Mouse (Mus musculus): ENCODE results near the gene Hvcn1. TPM values are rescaled to one million over a fixed set of nuclear protein-coding genes. Genes with fewer than 3 reads are reported as not detected.
A peak's percentile ranks its signal among the peaks of the same experiment; 100 is the strongest.
"Not testable (repeated sequence)": the region's sequence is repeated elsewhere in the genome, so short reads cannot be mapped to it uniquely, and the experiment has no call there.

Hvcn1 gene
- polyA plus RNA-seq, 1 experiment from 2014 or later = 4.6 TPM

DNA sequence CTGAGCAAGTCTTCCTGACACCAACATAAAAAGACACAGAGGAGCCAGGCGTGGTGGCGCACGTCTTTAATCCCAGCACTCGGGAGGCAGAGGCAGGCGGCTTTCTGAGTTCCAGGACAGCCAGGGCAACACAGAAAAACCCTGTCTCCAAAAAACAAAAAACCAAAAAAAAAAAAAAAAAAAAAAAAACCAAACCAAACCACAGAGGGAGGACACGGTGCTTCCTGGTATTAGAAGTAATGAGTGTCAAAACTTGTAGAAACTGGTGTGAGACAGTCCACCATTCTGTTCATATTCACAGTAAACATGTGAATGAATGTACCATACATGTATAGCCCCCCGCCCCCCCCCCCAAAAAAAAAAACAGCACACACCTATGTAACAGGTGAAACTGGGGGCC, 30.6 kb upstream of the Hvcn1 start:
- Histone ChIP-seq H3K4me2 (no peak overlapping the region), H3K9me3 (replicated peaks) (no peaks in the 10 kb centered on the region), H3K4me1 (replicated peaks) (no peaks in the 10 kb centered on the region), H3K9ac (no peak overlapping the region), H3K27ac (replicated peaks) (no peak overlapping the region), H3K4me3 (replicated peaks) (no peak overlapping the region), H3K27me3 (no peaks in the 10 kb centered on the region), H3K36me3 (replicated peaks) (peaks cover 54% of the 10 kb centered on the region)
- WGBS (ENCODE audit: insufficient replicate concordance) = 67% methylated on average over 7 of the region's 7 CpGs
- no peak for ATAC-seq (ENCODE audit: insufficient read depth)

- Histone ChIP-seq H3K36me3 (replicated peaks) (peaks cover 49% of the 10 kb centered on the region), H3K4me2 (no peak overlapping the region), H3K4me3 (replicated peaks) (no peak overlapping the region), H3K9ac (no peak overlapping the region), H3K27me3 (no peaks in the 10 kb centered on the region), H3K27ac (replicated peaks) (no peak overlapping the region), H3K4me1 (replicated peaks) (no peaks in the 10 kb centered on the region), H3K9me3 (replicated peaks) (no peaks in the 10 kb centered on the region)
- peak; percentile 54; the same call in 1 of the 2 replicates for ATAC-seq (ENCODE audit: insufficient read depth)
- 57% methylated on average over 1 of the region's 1 CpGs for WGBS (ENCODE audit: insufficient replicate concordance)
Measured at GRCm38 (mm10) chr5:122176398-122176797, 30.2 kb upstream of the Hvcn1 start.

DNA sequence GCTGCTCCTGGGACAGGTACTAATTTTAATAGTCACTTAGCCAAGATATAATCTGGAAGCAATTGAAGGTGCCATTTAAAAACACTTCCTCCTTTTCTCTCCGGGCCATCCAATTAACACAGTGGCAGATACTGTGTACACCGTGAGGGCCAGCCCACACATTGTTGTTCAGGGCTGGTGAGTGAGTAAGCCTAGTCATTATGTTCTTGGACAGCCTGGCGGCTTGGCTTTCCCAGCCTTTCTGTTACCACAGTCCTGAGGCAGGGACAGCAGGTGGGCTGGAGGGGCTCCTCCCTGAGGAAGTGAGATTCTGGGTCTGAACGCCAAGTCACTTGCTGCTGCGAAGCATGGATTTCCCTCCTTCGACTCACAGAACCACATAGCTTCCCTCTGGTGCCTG, 26.9 kb upstream of the Hvcn1 start:
- H3K4me2 ChIP-seq = no peak overlapping the region
- no peak overlapping the region for H3K9ac ChIP-seq
- ATAC-seq (ENCODE audit: insufficient read depth) = no peak
- peaks cover 24% of the 10 kb centered on the region for H3K36me3 ChIP-seq (replicated peaks)
- H3K4me1 ChIP-seq (replicated peaks) = no peaks in the 10 kb centered on the region
- H3K9me3 ChIP-seq (replicated peaks) = no peaks in the 10 kb centered on the region
- H3K27me3 ChIP-seq = no peaks in the 10 kb centered on the region
- no peak overlapping the region for H3K4me3 ChIP-seq (replicated peaks)
- 23% methylated on average over 6 of the region's 6 CpGs for WGBS (ENCODE audit: insufficient replicate concordance)
- no peak overlapping the region for H3K27ac ChIP-seq (replicated peaks)

- H3K4me3 ChIP-seq (replicated peaks) = no peak overlapping the region
- no peak overlapping the region for H3K4me2 ChIP-seq
- ATAC-seq (ENCODE audit: insufficient read depth) = no peak
- no peaks in the 10 kb centered on the region for H3K27me3 ChIP-seq
- no peaks in the 10 kb centered on the region for H3K9me3 ChIP-seq (replicated peaks)
- no peaks in the 10 kb centered on the region for H3K36me3 ChIP-seq (replicated peaks)
- H3K9ac ChIP-seq = no peak overlapping the region
- 35% methylated on average over 7 of the region's 7 CpGs for WGBS (ENCODE audit: insufficient replicate concordance)
- H3K27ac ChIP-seq (replicated peaks) = no peak overlapping the region
- no peaks in the 10 kb centered on the region for H3K4me1 ChIP-seq (replicated peaks)
Measured at GRCm38 (mm10) chr5:122184283-122184806, 22.3 kb upstream of the Hvcn1 start.

DNA sequence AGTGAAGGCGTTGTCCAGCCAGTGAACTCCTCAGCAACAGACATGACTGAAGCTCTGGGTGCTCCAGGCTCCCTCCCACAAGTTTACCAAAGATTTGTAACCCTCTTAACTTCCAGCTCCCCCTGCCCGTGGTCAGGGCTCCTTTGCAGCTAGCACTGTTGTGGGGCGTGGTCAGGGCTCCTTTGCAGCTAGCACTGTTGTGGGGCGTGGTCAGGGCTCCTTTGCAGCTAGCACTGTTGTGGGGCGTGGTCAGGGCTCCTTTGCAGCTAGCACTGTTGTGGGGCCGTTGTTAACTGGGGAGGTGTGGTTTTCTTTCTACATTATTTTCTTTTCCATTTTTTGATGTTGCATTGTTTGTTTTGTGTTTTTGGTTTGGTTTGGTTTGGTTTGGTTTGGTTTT, 21.7 kb upstream of the Hvcn1 start:
- H3K36me3 ChIP-seq (replicated peaks); H3K9me3 ChIP-seq (replicated peaks); H3K9ac ChIP-seq; ATAC-seq (ENCODE audit: insufficient read depth); H3K4me2 ChIP-seq; H3K27me3 ChIP-seq; H3K4me3 ChIP-seq (replicated peaks); H3K4me1 ChIP-seq (replicated peaks); H3K27ac ChIP-seq (replicated peaks): not testable (repeated sequence)
- WGBS (ENCODE audit: insufficient replicate concordance) = 70% methylated on average over 6 of the region's 6 CpGs

- Histone ChIP-seq H3K36me3 (replicated peaks) (no peaks in the 10 kb centered on the region), H3K9ac (no peak overlapping the region), H3K4me2 (no peak overlapping the region), H3K27ac (replicated peaks) (no peak overlapping the region), H3K27me3 (no peaks in the 10 kb centered on the region), H3K4me3 (replicated peaks) (no peak overlapping the region), H3K4me1 (replicated peaks) (peaks cover 8% of the 10 kb centered on the region), H3K9me3 (replicated peaks) (no peaks in the 10 kb centered on the region)
- ATAC-seq (ENCODE audit: insufficient read depth) = no peak
- 19% methylated on average over 3 of the region's 3 CpGs for WGBS (ENCODE audit: insufficient replicate concordance)
Measured at GRCm38 (mm10) chr5:122189115-122189514, 17.5 kb upstream of the Hvcn1 start.

DNA sequence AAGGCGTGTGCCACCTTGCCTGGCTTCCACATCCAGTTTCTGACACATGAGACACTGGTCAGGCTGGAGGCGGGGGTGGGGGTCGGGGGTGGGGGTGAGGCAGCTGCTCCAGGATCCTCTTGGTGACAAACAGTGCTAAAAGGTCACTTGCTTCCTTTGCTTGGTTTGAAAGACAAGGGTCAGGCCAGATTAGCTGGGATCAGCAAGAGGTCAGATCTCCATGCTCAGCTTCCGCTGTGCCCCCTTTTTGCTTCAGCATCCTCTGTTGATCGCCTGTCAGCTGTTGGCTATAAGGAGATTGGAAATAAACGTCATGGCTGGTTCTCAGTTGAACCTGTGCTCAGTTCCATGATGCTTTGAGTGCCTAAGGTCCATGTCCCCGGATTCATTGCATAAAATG, 16.1 kb upstream of the Hvcn1 start:
- Histone ChIP-seq H3K4me3 (replicated peaks) (no peak overlapping the region), H3K27me3 (no peaks in the 10 kb centered on the region), H3K9me3 (replicated peaks) (no peaks in the 10 kb centered on the region), H3K4me2 (no peak overlapping the region), H3K27ac (replicated peaks) (no peak overlapping the region), H3K4me1 (replicated peaks) (peaks cover 8% of the 10 kb centered on the region), H3K36me3 (replicated peaks) (no peaks in the 10 kb centered on the region), H3K9ac (no peak overlapping the region)
- WGBS (ENCODE audit: insufficient replicate concordance) = 58% methylated on average over 7 of the region's 7 CpGs
- ATAC-seq (ENCODE audit: insufficient read depth) = no peak

DNA sequence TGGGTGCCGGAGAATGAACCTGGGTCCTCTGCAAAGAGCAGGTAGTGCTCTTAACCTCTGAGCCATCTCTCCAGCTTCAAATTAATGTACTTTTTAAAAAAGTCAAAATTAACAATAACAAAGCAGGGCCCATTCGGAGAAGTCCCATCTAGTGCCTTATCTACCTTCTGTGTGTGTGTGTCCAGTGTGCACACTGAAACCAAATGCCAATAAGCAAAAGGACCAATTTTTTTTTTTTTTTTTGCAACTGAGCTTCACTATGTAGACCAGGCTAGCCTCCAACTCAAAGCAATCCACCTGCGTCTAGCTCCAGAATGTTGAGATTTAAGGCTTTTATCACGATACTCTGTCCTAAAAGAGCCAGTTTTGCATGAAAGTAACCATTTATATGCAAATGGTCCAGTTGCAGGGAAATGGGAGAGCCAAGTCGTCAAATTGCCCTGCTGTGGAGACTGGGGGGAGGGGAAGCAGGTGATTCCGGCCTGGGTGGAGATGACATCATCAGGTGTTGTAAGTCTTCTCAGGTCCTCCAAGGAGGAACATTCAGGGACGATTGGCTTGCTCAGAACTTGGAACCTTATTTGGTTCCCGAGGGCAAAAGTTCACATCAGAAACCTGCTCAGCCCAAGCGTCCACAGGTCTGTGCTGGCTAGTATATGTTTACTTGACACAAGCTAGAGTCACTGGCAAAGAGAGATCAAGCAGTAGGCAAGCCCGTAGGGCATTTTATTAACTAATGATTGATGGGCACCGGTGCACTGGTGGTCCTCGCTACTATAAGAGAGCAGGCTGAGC, 15.1 kb upstream of the Hvcn1 start:
- Histone ChIP-seq H3K4me2 (no peak overlapping the region), H3K4me1 (replicated peaks) (peaks cover 8% of the 10 kb centered on the region), H3K27ac (replicated peaks) (no peak overlapping the region), H3K4me3 (replicated peaks) (no peak overlapping the region), H3K9me3 (replicated peaks) (no peaks in the 10 kb centered on the region), H3K27me3 (no peaks in the 10 kb centered on the region), H3K36me3 (replicated peaks) (no peaks in the 10 kb centered on the region), H3K9ac (no peak overlapping the region)
- no peak for ATAC-seq (ENCODE audit: insufficient read depth)
- 60% methylated on average over 12 of the region's 12 CpGs for WGBS (ENCODE audit: insufficient replicate concordance)

- Histone ChIP-seq H3K9me3 (replicated peaks) (no peaks in the 10 kb centered on the region), H3K27me3 (no peaks in the 10 kb centered on the region), H3K36me3 (replicated peaks) (no peaks in the 10 kb centered on the region), H3K4me3 (replicated peaks) (no peak overlapping the region), H3K27ac (replicated peaks) (no peak overlapping the region), H3K4me1 (replicated peaks) (peaks cover 8% of the 10 kb centered on the region), H3K9ac (no peak overlapping the region), H3K4me2 (no peak overlapping the region)
- WGBS (ENCODE audit: insufficient replicate concordance) = 17% methylated on average over 3 of the region's 4 CpGs
- ATAC-seq (ENCODE audit: insufficient read depth) = no peak
Measured at GRCm38 (mm10) chr5:122192347-122192746, 14.3 kb upstream of the Hvcn1 start.

DNA sequence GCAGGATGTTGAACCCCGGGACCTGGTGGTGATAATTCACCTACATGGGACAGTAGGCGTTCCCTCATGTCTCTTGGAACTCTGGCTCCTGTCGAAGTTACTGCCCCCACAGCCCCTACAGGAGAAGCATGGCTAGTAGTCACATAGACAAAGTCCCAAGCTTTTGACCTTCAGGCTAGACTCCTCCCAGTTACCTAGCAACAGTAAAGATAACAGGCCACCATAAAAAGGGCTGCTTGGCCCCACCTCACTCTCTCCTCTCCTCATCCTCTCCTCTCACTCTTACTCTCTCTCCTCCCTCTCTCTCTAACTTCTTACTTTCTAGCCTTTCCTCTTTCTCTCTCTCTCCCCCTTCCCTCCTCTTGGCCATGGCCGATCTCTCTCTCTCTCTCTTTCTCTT, 5.7 kb upstream of the Hvcn1 start:
- Histone ChIP-seq H3K9me3 (replicated peaks) (no peaks in the 10 kb centered on the region), H3K9ac (no peak overlapping the region), H3K4me3 (replicated peaks) (no peak overlapping the region), H3K27me3 (no peaks in the 10 kb centered on the region), H3K4me2 (no peak overlapping the region), H3K36me3 (replicated peaks) (no peaks in the 10 kb centered on the region), H3K27ac (replicated peaks) (no peak overlapping the region), H3K4me1 (replicated peaks) (no peaks in the 10 kb centered on the region)
- no peak for ATAC-seq (ENCODE audit: insufficient read depth)
- 65% methylated on average over 4 of the region's 4 CpGs for WGBS (ENCODE audit: insufficient replicate concordance)

- no peak for ATAC-seq (ENCODE audit: insufficient read depth)
- H3K4me3 ChIP-seq (replicated peaks) = no peak overlapping the region
- 67% methylated on average over 6 of the region's 6 CpGs for WGBS (ENCODE audit: insufficient replicate concordance)
- H3K4me2 ChIP-seq = no peak overlapping the region
- H3K9ac ChIP-seq = no peak overlapping the region
- H3K36me3 ChIP-seq (replicated peaks) = no peaks in the 10 kb centered on the region
- H3K9me3 ChIP-seq (replicated peaks) = no peaks in the 10 kb centered on the region
- no peak overlapping the region for H3K27ac ChIP-seq (replicated peaks)
- H3K27me3 ChIP-seq = no peaks in the 10 kb centered on the region
- no peaks in the 10 kb centered on the region for H3K4me1 ChIP-seq (replicated peaks)
Measured at GRCm38 (mm10) chr5:122201904-122202303, 4.7 kb upstream of the Hvcn1 start.

- 30% methylated on average over 2 of the region's 2 CpGs for WGBS (ENCODE audit: insufficient replicate concordance)
- no peak overlapping the region for H3K9ac ChIP-seq
- H3K27ac ChIP-seq (replicated peaks) = no peak overlapping the region
- no peaks in the 10 kb centered on the region for H3K36me3 ChIP-seq (replicated peaks)
- no peaks in the 10 kb centered on the region for H3K9me3 ChIP-seq (replicated peaks)
- no peak for ATAC-seq (ENCODE audit: insufficient read depth)
- H3K4me2 ChIP-seq = no peak overlapping the region
- H3K4me1 ChIP-seq (replicated peaks) = peaks cover 6% of the 10 kb centered on the region
- H3K27me3 ChIP-seq = no peaks in the 10 kb centered on the region
- no peak overlapping the region for H3K4me3 ChIP-seq (replicated peaks)
Measured at GRCm38 (mm10) chr5:122204180-122204579, 2.4 kb upstream of the Hvcn1 start.

Data from liver, embryonic 15.5 days (tissue).